Mouse (Mus musculus) kidney, adult 11 months (tissue): ENCODE results near the gene Kyat1.

Experiments used
- DNase-seq: peaks from one replicate; pipeline ENCODE4 v3.0.0; 2022

Kyat1 gene

GRCm38 (mm10) chr2:30205629-30206357 is at the start of gene Kyat1:
Kyat1 (minus strand) TSS chr2:30205847.
- DNase-seq = peak; percentile 94

GRCm38 (mm10) chr2:30253809-30254208 is 48.2 kb upstream of the Kyat1 start:
- no peak for DNase-seq

- no peak for DNase-seq
These were observed 46.9 kb upstream of the Kyat1 start for GRCm38 (mm10) chr2:30252521-30252920.

GRCm38 (mm10) chr2:30251417-30252104 is 45.9 kb upstream of the Kyat1 start:
- peak; percentile 41 for DNase-seq

GRCm38 (mm10) chr2:30250166-30251128 is 44.8 kb upstream of the Kyat1 start:
- DNase-seq = no peak

- no peak for DNase-seq
These were observed 43.5 kb upstream of the Kyat1 start for GRCm38 (mm10) chr2:30249182-30249581.

GRCm38 (mm10) chr2:30247681-30248080 is 42.0 kb upstream of the Kyat1 start:
- no peak for DNase-seq

GRCm38 (mm10) chr2:30247036-30247435 is 41.4 kb upstream of the Kyat1 start:
- DNase-seq = no peak

- peak; percentile 41 for DNase-seq
These were observed 39.0 kb upstream of the Kyat1 start for GRCm38 (mm10) chr2:30244595-30245178.

- no peak for DNase-seq
These were observed 37.7 kb upstream of the Kyat1 start for GRCm38 (mm10) chr2:30243391-30243790.

GRCm38 (mm10) chr2:30242509-30242908 is 36.9 kb upstream of the Kyat1 start:
- peak; percentile 91 for DNase-seq

- no peak for DNase-seq
These were observed 34.6 kb upstream of the Kyat1 start, which contains the start of gene Gm28035 for GRCm38 (mm10) chr2:30240267-30240666. Gm28035 (plus strand) TSS chr2:30240567.

GRCm38 (mm10) chr2:30239777-30240176 is 34.1 kb upstream of the Kyat1 start:
- peak; percentile 79 for DNase-seq

- no peak for DNase-seq
These were observed 33.3 kb upstream of the Kyat1 start for GRCm38 (mm10) chr2:30238906-30239465.

GRCm38 (mm10) chr2:30237881-30238280 is 32.2 kb upstream of the Kyat1 start:
- DNase-seq = peak; percentile 79

- peak; percentile 99 for DNase-seq
These were observed 31.7 kb upstream of the Kyat1 start, which contains the start of gene Lrrc8a for GRCm38 (mm10) chr2:30237199-30237880. Lrrc8a (plus strand) TSS chr2:30237715.

GRCm38 (mm10) chr2:30236426-30237198 is 31.0 kb upstream of the Kyat1 start:
- DNase-seq = no peak

- no peak for DNase-seq
These were observed 29.9 kb upstream of the Kyat1 start for GRCm38 (mm10) chr2:30235593-30235992.

GRCm38 (mm10) chr2:30216293-30216692 is 10.6 kb upstream of the Kyat1 start:
- no peak for DNase-seq

GRCm38 (mm10) chr2:30215493-30215892 is 9.8 kb upstream of the Kyat1 start:
- DNase-seq = no peak

- no peak for DNase-seq
These were observed 9.1 kb upstream of the Kyat1 start for GRCm38 (mm10) chr2:30214745-30215144.
